Mouse (Mus musculus) liver, embryonic 16.5 days (tissue): Measurements from ENCODE around the gene Myo1a. TPM values are rescaled to one million over a fixed set of nuclear protein-coding genes. Genes with fewer than 3 reads are reported as not detected.

Source experiments
- ATAC-seq: fragments of 200-750 bp; cut with Nextera tagmentation; 2 replicates; pipeline ENCODE4 v1.8.0; 2017; ENCODE audit warnings: low read depth, mild to moderate bottlenecking, moderate number of reproducible peaks, moderate library complexity
- H3K27ac ChIP-seq: fragments of 300-500 bp; sonication (generic); 2 replicates; pipeline ENCODE4 v1.5.1; 2014; ENCODE audit warnings: mild to moderate bottlenecking, low read length
- H3K27me3 ChIP-seq: fragments of 300-500 bp; sonication (generic); 2 replicates; pipeline ENCODE4 v1.6.1; 2014; ENCODE audit warnings: low read depth, low read length, mixed read lengths; ENCODE audit not compliant: control insufficient read depth, insufficient read depth
- H3K36me3 ChIP-seq: fragments of 300-500 bp; sonication (generic); 2 replicates; pipeline ENCODE4 v1.6.1; 2014; ENCODE audit warnings: mild to moderate bottlenecking; ENCODE audit not compliant: control insufficient read depth, insufficient read depth
- H3K4me1 ChIP-seq: fragments of 300-500 bp; sonication (generic); 2 replicates; pipeline ENCODE4 v1.6.1; 2014; ENCODE audit warnings: low read depth, low read length, mixed read lengths; ENCODE audit not compliant: control insufficient read depth
- H3K4me2 ChIP-seq: fragments of 300-500 bp; sonication (generic); 2 replicates; pipeline ENCODE4 v1.6.1; 2014; ENCODE audit warnings: low read depth, low read length, mixed read lengths
- H3K4me3 ChIP-seq: fragments of 300-500 bp; sonication (generic); 2 replicates; pipeline ENCODE4 v1.5.1; 2014; ENCODE audit warnings: low read depth, mild to moderate bottlenecking, low read length
- H3K9ac ChIP-seq: fragments of 300-500 bp; sonication (generic); 2 replicates; pipeline ENCODE4 v1.6.1; 2014; ENCODE audit warnings: low read depth, low read length
- H3K9me3 ChIP-seq: fragments of 300-500 bp; sonication (generic); replicated peaks from 2 replicates; pipeline ENCODE4 v1.6.1; 2016; ENCODE audit warnings: low read length; ENCODE audit not compliant: control insufficient read depth
- WGBS: fragments of 180-500 bp; shearing (Covaris S2); extraction: QIAGEN DNeasy Blood & Tissue Kit; methylation state at CpG from one replicate; pipeline ENCODE4 v1.1.7; 2014; ENCODE audit not compliant: insufficient replicate concordance; 5-methylcytosine and 5-hydroxymethylcytosine counted together
- polyA plus RNA-seq: library from polyadenylated mRNA; unstranded; fragments of >200 nt; fragmentation: Nextera tagmentation; extraction: Ambion mirVana; gene quantifications from 2 replicates; pipeline ENCODE4 v1.2.1, GENCODE M21; 2015

Myo1a gene
- polyA plus RNA-seq, 1 experiment from 2014 or later = 0.55 TPM

- WGBS = 68% methylated on average over 3 of the region's 3 CpGs
- ATAC-seq = no peak
- peaks cover 14% of the 10 kb centered on the region; the same call in 1 of the 2 replicates for H3K4me1 ChIP-seq
- no peaks in the 10 kb centered on the region for H3K9me3 ChIP-seq
- no peaks in the 10 kb centered on the region for H3K36me3 ChIP-seq
- no peak overlapping the region for H3K4me3 ChIP-seq
- no peak overlapping the region for H3K9ac ChIP-seq
- no peaks in the 10 kb centered on the region for H3K27me3 ChIP-seq
- no peak overlapping the region for H3K4me2 ChIP-seq
- no peak overlapping the region for H3K27ac ChIP-seq
Measured at GRCm38 (mm10) chr10:127679881-127680280, 25.1 kb upstream of the Myo1a start.

GRCm38 (mm10) chr10:127682886-127683285, 22.1 kb upstream of the Myo1a start:
- WGBS = 74% methylated on average over 6 of the region's 6 CpGs
- H3K9me3 ChIP-seq = no peaks in the 10 kb centered on the region
- no peaks in the 10 kb centered on the region for H3K36me3 ChIP-seq
- H3K9ac ChIP-seq = no peak overlapping the region
- no peak for ATAC-seq
- H3K4me1 ChIP-seq = peaks cover 3% of the 10 kb centered on the region; the same call in 1 of the 2 replicates
- no peak overlapping the region for H3K4me2 ChIP-seq
- no peak overlapping the region for H3K4me3 ChIP-seq
- H3K27me3 ChIP-seq = no peaks in the 10 kb centered on the region
- H3K27ac ChIP-seq = no peak overlapping the region

- Histone ChIP-seq H3K27me3 (no peaks in the 10 kb centered on the region), H3K4me1 (peaks cover 4% of the 10 kb centered on the region), H3K36me3 (peaks cover 19% of the 10 kb centered on the region), H3K4me2 (no peak overlapping the region), H3K9ac (no peak overlapping the region), H3K4me3 (no peak overlapping the region), H3K9me3 (no peaks in the 10 kb centered on the region), H3K27ac (no peak overlapping the region)
- 4% methylated on average over 1 of the region's 1 CpGs for whole genome bisulfite sequencing
- ATAC-seq = no peak
Measured at GRCm38 (mm10) chr10:127691053-127691452, 13.9 kb upstream of the Myo1a start.

- Histone ChIP-seq H3K4me3 (no peak overlapping the region), H3K4me1 (peaks cover 4% of the 10 kb centered on the region), H3K9me3 (no peaks in the 10 kb centered on the region), H3K27me3 (no peaks in the 10 kb centered on the region), H3K27ac (no peak overlapping the region), H3K4me2 (no peak overlapping the region), H3K9ac (no peak overlapping the region), H3K36me3 (peaks cover 17% of the 10 kb centered on the region)
- 38% methylated on average over 2 of the region's 2 CpGs for WGBS
- ATAC-seq = peak; percentile 30; the same call in 1 of the 2 replicates
Measured at GRCm38 (mm10) chr10:127694636-127695035, 10.3 kb upstream of the Myo1a start.

- 72% methylated on average over 7 of the region's 7 CpGs for WGBS
- H3K27ac ChIP-seq = no peak overlapping the region
- H3K9ac ChIP-seq = no peak overlapping the region
- ATAC-seq = no peak
- H3K4me1 ChIP-seq = peaks cover 4% of the 10 kb centered on the region
- no peak overlapping the region for H3K4me2 ChIP-seq
- no peaks in the 10 kb centered on the region for H3K9me3 ChIP-seq
- H3K4me3 ChIP-seq = no peak overlapping the region
- H3K36me3 ChIP-seq = peaks cover 16% of the 10 kb centered on the region
- H3K27me3 ChIP-seq = no peaks in the 10 kb centered on the region
Measured at GRCm38 (mm10) chr10:127695775-127696174, 9.2 kb upstream of the Myo1a start.

- Histone ChIP-seq H3K27ac (no peak overlapping the region), H3K4me2 (no peak overlapping the region), H3K9me3 (no peaks in the 10 kb centered on the region), H3K4me3 (no peak overlapping the region), H3K36me3 (peaks cover 8% of the 10 kb centered on the region), H3K4me1 (peaks cover 4% of the 10 kb centered on the region), H3K9ac (no peak overlapping the region), H3K27me3 (no peaks in the 10 kb centered on the region)
- 82% methylated on average over 7 of the region's 7 CpGs for WGBS
- ATAC-seq = no peak
Measured at GRCm38 (mm10) chr10:127698966-127699365, 6.0 kb upstream of the Myo1a start.

- 31% methylated on average over 4 of the region's 4 CpGs for WGBS
- peaks cover 3% of the 10 kb centered on the region for H3K4me1 ChIP-seq
- no peak overlapping the region for H3K27ac ChIP-seq
- 0 out of 2 replicates have a peak, but pooled peaks cover 2% of the 10 kb centered on the region for H3K36me3 ChIP-seq
- no peak for ATAC-seq
- no peaks in the 10 kb centered on the region for H3K27me3 ChIP-seq
- no peaks in the 10 kb centered on the region for H3K9me3 ChIP-seq
- H3K4me2 ChIP-seq = no peak overlapping the region
- no peak overlapping the region for H3K9ac ChIP-seq
- no peak overlapping the region for H3K4me3 ChIP-seq
Measured at GRCm38 (mm10) chr10:127703299-127703698, 1.7 kb upstream of the Myo1a start.

GRCm38 (mm10) chr10:127704293-127704692, 677 bp upstream of the Myo1a start:
- Histone ChIP-seq H3K4me2 (no peak overlapping the region), H3K27ac (no peak overlapping the region), H3K27me3 (no peaks in the 10 kb centered on the region), H3K4me3 (no peak overlapping the region), H3K9me3 (no peaks in the 10 kb centered on the region), H3K36me3 (no peaks in the 10 kb centered on the region), H3K9ac (no peak overlapping the region), H3K4me1 (peaks cover 3% of the 10 kb centered on the region)
- ATAC-seq = no peak
- 41% methylated on average over 2 of the region's 2 CpGs for WGBS

GRCm38 (mm10) chr10:127705783-127706182, 813 bp downstream of the Myo1a start:
- Histone ChIP-seq H3K36me3 (no peaks in the 10 kb centered on the region), H3K9me3 (no peaks in the 10 kb centered on the region), H3K4me3 (no peak overlapping the region), H3K27me3 (no peaks in the 10 kb centered on the region), H3K4me2 (no peak overlapping the region), H3K27ac (no peak overlapping the region), H3K9ac (no peak overlapping the region), H3K4me1 (peaks cover 3% of the 10 kb centered on the region)
- WGBS = 48% methylated on average over 4 of the region's 4 CpGs
- no peak for ATAC-seq
